Mouse (Mus musculus) midbrain, embryonic 10.5 days (tissue): ENCODE measurements around the gene Top1. TPM values are rescaled to one million over a fixed set of nuclear protein-coding genes. Genes with fewer than 3 reads are reported as not detected.
A peak's percentile ranks its signal among the peaks of the same experiment; 100 is the strongest.
"Not testable (repeated sequence)": the region's sequence is repeated elsewhere in the genome, so short reads cannot be mapped to it uniquely, and the experiment has no call there.

Experiments used
- DNase-seq: peaks from one replicate; pipeline ENCODE4 v3.0.0-alpha.2; 2017; ENCODE audit warnings: low spot score
- H3K27ac ChIP-seq: fragments of 300-500 bp; sonication (generic); replicated peaks from 2 replicates; pipeline ENCODE4 v1.5.1; 2016; ENCODE audit warnings: mild to moderate bottlenecking
- H3K27me3 ChIP-seq: fragments of 300-500 bp; sonication (generic); 2 replicates; pipeline ENCODE4 v1.6.1; 2016; ENCODE audit warnings: low read depth, mild to moderate bottlenecking; ENCODE audit not compliant: poor library complexity, severe bottlenecking
- H3K36me3 ChIP-seq: fragments of 300-500 bp; sonication (generic); 2 replicates; pipeline ENCODE4 v1.6.1; 2016; ENCODE audit warnings: mild to moderate bottlenecking, moderate library complexity
- H3K4me1 ChIP-seq: fragments of 300-500 bp; sonication (generic); 2 replicates; pipeline ENCODE4 v1.6.1; 2016
- H3K4me3 ChIP-seq: fragments of 300-500 bp; sonication (generic); 2 replicates; pipeline ENCODE4 v1.5.1; 2016; ENCODE audit warnings: mild to moderate bottlenecking, moderate library complexity
- H3K9me3 ChIP-seq: fragments of 300-500 bp; sonication (generic); replicated peaks from 2 replicates; pipeline ENCODE4 v1.6.1; 2016; ENCODE audit warnings: mild to moderate bottlenecking
- WGBS: fragments of 180-500 bp; shearing (Covaris S2); methylation state at CpG from one replicate; pipeline ENCODE4 v1.1.7; 2016; 5-methylcytosine and 5-hydroxymethylcytosine counted together
- polyA plus RNA-seq: library from polyadenylated mRNA; unstranded; fragments of >200 nt; fragmentation: Nextera tagmentation; extraction: Ambion mirVana; gene quantifications from 2 replicates; pipeline ENCODE4 v1.2.1, GENCODE M21; 2016

The Top1 gene
- polyA plus RNA-seq, 1 experiment from 2014 or later, result 107 TPM

DNA sequence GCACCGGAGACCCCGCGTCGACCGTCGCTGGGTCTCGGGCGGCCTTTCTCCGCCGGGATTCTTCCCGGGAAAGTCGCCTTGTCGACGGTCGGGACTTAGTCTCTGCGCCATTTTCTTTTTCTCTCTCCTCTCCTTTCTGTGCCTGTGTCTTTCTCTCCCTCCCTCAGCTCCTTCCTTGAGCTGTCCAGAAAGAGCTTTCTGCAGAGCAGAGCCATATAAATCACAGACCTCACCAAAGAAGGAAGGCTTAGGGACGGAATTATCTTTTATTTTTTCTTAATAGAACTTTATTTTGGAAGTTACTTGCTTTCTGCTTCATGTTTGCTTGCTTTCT lies 1.1 kb downstream of the Top1 start:
- H3K4me1 ChIP-seq, result peaks cover 46% of the 10 kb centered on the region
- no peaks in the 10 kb centered on the region for H3K27me3 ChIP-seq
- peaks cover 14% of the 10 kb centered on the region for H3K36me3 ChIP-seq
- H3K9me3 ChIP-seq, result no peaks in the 10 kb centered on the region
- under 1% methylated on average over 17 of the region's 17 CpGs for WGBS
- peak overlapping the region; percentile 98 for H3K4me3 ChIP-seq
- no peak for DNase-seq
- peak overlapping the region; percentile 99 for H3K27ac ChIP-seq

DNA sequence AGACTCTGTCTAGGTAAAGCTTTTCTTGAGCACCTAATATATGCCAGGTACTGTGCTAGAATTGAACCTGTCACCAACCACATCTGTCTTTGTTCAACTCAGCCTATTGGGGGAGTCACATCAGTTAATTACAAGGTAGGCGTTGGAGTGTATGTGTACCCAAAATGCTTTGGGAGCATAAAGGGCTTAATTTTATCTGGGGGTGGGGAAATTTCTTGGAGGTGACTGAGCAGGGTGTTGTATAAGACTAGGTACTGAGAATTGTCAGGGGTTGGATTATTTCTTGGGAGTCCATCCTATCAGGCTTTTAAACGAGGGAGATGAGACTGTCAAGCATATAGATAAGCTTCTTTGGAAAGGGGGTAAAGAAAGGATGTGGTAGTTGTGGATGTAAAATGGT lies 2.4 kb downstream of the Top1 start:
- peaks cover 27% of the 10 kb centered on the region for H3K36me3 ChIP-seq
- peak overlapping the region; percentile 98 for H3K4me3 ChIP-seq
- WGBS, result 58% methylated on average over 2 of the region's 2 CpGs
- no peak for DNase-seq
- H3K27me3 ChIP-seq, result no peaks in the 10 kb centered on the region
- no peaks in the 10 kb centered on the region for H3K9me3 ChIP-seq
- peaks cover 46% of the 10 kb centered on the region for H3K4me1 ChIP-seq
- H3K27ac ChIP-seq, result peak overlapping the region; percentile 99; the same call in 1 of the 2 replicates

DNA sequence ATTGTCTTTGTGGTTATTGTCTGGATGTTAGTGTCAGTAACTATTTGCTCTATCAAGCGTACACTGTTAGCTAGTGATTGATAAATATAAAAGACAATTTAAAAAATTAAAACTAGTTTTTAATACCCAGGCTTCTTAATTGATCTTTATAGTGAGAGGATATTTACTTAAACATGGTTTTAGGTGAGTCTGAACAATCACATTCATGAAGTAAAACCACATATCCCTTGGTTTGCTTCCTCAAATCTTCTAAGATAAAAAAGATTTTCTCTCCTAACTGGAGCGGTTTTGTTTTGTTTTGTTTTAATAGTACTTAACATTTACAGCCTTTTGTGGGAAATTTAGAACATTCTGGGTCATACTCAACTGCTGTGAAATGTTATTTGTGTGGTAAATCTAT lies 3.4 kb downstream of the Top1 start:
- no peaks in the 10 kb centered on the region for H3K9me3 ChIP-seq
- peaks cover 36% of the 10 kb centered on the region for H3K36me3 ChIP-seq
- no peak for DNase-seq
- 94% methylated on average over 2 of the region's 2 CpGs for WGBS
- no peaks in the 10 kb centered on the region for H3K27me3 ChIP-seq
- H3K4me1 ChIP-seq, result peaks cover 46% of the 10 kb centered on the region
- no peak overlapping the region for H3K27ac ChIP-seq
- peak overlapping the region; percentile 98 for H3K4me3 ChIP-seq

DNA sequence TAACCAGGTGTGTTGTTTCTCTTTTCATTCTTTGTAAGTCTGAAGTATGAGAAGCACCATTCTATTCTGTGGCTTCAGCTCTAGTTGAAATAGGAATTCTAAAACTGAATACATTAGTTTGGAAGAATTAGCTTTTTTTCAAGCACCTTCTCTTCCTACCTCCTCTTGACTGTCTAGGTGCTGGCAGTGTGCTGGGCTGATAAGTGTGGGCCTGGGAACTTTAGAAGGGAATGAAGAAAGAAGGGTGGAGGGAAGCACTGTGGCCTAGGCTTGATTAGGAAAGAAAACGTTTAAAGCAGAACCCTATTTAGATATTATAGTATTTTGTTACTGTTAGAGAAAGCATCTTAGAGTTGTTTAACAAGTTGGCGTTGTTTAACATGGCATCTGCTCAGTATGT lies 5.5 kb downstream of the Top1 start:
- peaks cover 40% of the 10 kb centered on the region for H3K4me1 ChIP-seq
- peaks cover 57% of the 10 kb centered on the region for H3K36me3 ChIP-seq
- no peak overlapping the region for H3K4me3 ChIP-seq
- DNase-seq, result no peak
- H3K27ac ChIP-seq, result no peak overlapping the region
- no peaks in the 10 kb centered on the region for H3K27me3 ChIP-seq
- WGBS, result 86% methylated on average over 2 of the region's 2 CpGs
- no peaks in the 10 kb centered on the region for H3K9me3 ChIP-seq

DNA sequence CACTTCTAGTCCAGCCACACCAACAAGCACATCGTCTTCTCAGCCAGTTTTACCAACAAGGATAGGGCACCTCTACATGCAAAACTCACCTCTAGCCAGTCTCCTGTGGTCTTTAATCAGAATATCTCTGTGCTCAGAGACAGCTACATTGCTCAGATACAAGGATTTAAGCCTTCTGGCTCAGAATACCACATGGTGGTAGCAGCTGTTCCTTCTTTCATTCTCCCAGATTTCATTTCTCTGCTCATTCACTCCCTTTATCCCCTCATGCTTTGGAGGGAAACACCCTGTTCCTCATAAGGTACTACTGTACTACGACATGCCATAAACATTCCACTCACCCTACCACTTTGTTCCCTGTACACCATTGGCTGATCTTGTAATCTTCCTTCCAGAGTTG lies 7.5 kb downstream of the Top1 start:
- Histone ChIP-seq H3K27ac (no peak overlapping the region), H3K4me1 (peaks cover 32% of the 10 kb centered on the region), H3K27me3 (no peaks in the 10 kb centered on the region), H3K36me3 (peaks cover 73% of the 10 kb centered on the region), H3K4me3 (no peak overlapping the region), H3K9me3 (no peaks in the 10 kb centered on the region)
- no peak for DNase-seq
- 96% methylated on average over 2 of the region's 2 CpGs for WGBS

DNA sequence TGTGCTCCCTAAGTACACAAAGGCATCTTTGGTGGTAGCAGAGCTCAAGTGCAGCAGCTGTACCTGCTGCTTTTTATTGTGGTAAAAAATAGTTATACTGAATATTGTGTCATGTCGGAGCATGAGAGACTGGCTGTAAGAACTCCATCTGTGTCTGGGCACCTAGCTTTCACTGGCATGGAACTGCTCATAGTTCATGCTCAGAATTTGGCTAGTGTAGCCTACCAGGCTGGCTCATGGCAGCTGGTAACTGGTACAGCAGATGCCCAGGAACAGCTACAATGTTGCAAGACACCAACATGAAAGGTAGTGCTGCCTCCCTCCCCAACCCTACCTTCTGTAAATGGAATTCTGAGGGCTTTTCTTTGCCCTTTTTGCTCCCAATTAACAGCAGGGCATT lies 9.9 kb downstream of the Top1 start:
- Histone ChIP-seq H3K27me3 (no peaks in the 10 kb centered on the region), H3K36me3 (peaks cover 96% of the 10 kb centered on the region), H3K9me3 (no peaks in the 10 kb centered on the region), H3K27ac (no peak overlapping the region), H3K4me1 (peaks cover 8% of the 10 kb centered on the region), H3K4me3 (no peak overlapping the region)
- no peak for DNase-seq
- 95% methylated on average over 1 of the region's 1 CpGs for WGBS

DNA sequence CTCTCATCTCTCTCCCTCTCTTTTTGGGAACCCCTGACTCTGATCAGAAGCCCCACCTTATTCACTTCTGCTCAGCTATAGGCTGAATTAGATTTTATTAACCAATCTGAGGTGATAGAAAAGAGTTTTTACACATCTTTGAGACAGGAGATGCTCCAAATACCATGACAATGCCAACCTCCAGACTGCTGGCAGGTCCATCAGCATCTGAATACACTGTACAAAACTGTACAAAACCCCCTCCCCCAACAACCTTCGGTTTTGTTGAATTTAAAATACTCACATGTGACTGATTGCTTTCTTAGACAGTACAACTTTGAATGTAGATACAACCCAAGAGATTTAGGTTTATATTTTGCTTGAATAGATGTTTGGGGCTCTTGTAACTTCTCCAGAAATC lies 10.5 kb downstream of the Top1 start:
- H3K36me3 ChIP-seq, result peaks cover 97% of the 10 kb centered on the region

DNA sequence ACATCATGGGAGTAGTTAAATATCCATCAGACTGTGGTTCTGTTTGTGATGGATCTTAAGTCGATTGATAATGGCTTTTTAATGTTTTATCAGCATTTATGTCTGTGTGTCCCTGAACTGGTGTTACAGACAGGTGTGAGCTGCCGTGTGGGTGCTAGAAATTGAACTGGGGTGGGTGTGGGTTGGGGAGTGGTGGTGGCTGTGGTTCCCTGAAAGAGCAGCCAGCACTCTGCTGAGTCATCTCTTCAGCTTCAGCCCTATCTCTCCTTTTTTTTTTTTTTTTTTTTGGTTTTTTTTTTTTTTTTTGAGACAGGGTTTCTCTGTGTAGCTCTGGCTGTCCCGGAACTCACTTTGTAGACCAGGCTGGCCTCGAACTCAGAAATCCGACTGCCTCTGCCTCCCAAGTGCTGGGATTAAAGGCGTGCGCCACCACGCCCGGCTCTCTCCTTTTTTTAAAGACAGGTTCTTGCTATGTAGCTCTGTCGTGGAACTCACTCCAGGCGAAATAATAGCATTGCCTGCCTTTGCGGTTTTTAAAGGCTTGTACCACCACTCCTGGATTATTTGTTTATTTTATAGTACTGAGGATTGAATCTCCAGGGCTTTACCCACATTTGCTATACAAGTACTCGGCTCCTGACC lies 12.2 kb downstream of the Top1 start:
- DNase-seq, result no peak
- H3K36me3 ChIP-seq, result peaks cover 97% of the 10 kb centered on the region
- H3K4me1 ChIP-seq, result no peaks in the 10 kb centered on the region
- no peaks in the 10 kb centered on the region for H3K9me3 ChIP-seq
- WGBS, result 96% methylated on average over 12 of the region's 13 CpGs
- no peaks in the 10 kb centered on the region for H3K27me3 ChIP-seq
- no peak overlapping the region for H3K27ac ChIP-seq
- H3K4me3 ChIP-seq, result no peak overlapping the region

More for the DNA sequence above, 10.5 kb downstream of the Top1 start:
- 91% methylated on average over 1 of the region's 1 CpGs for WGBS
- Histone ChIP-seq H3K9me3 (no peaks in the 10 kb centered on the region), H3K4me1 (peaks cover 2% of the 10 kb centered on the region), H3K4me3 (no peak overlapping the region), H3K27ac (no peak overlapping the region), H3K27me3 (no peaks in the 10 kb centered on the region)
- DNase-seq, result no peak

DNA sequence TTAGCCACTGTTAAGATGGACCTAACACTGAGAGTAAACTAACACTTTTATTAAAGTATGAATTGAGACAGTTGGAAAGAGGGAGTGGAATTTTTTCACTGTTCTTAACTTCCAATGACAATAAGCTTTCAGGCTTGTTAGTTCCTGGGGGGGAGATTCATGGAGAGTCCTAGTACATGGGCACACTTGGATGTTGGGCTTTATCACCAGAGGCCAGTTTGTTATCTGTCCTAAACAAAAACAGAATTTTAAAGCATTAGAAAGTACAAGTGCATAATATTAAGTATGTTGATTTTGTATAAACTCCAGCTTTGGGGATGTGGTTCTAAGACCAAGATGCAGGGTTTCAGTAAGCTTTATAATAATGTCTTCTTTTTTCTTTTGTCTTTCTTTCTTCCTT lies 13.1 kb downstream of the Top1 start:
- no peak overlapping the region for H3K27ac ChIP-seq
- no peaks in the 10 kb centered on the region for H3K4me1 ChIP-seq
- H3K27me3 ChIP-seq, result no peaks in the 10 kb centered on the region
- H3K4me3 ChIP-seq, result no peak overlapping the region
- DNase-seq, result no peak
- H3K9me3 ChIP-seq, result no peaks in the 10 kb centered on the region
- peaks cover 96% of the 10 kb centered on the region for H3K36me3 ChIP-seq

DNA sequence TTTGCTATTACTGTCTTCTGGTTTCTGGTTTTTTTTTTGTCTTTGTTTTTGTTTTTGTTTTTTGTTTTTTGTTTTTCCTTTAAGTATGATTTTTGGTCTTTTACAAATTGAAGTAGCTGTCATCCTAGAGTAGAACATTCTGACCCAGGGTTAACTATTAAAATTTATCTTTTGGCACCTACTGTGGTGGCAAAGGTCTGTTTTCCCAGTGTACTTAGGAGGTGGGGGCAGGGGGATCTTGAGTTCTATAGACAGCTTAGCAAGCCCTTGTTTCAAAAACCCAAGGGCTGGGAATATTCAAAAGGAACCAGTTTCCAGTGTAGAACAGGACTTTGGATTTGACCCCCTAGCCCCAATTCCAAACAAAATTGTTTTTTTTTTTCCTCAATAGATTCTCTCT lies 18.7 kb downstream of the Top1 start:
- no peak overlapping the region for H3K27ac ChIP-seq
- H3K36me3 ChIP-seq, result peaks cover 57% of the 10 kb centered on the region
- DNase-seq, result no peak
- no peak overlapping the region for H3K4me3 ChIP-seq
- H3K4me1 ChIP-seq, result no peaks in the 10 kb centered on the region
- H3K27me3 ChIP-seq, result no peaks in the 10 kb centered on the region
- H3K9me3 ChIP-seq, result no peaks in the 10 kb centered on the region

DNA sequence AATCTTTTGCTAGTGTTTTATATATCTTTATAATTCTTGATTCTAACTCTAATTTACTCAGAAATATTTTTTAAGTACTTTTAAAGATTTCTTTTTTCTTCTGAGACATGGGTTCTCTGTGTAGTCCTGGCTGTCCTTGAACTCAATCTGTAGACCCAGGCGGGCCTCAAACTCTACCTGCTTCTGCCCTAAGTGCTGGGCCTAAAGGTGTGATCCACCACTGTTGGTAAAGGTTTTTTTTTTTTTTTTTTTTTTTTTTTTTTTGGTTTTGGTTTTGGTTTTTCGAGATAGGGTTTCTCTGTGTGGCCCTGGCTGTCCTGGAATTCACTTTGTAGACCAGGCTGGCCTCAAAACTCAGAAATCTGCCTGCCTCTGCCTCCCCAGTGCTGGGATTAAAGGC lies 19.3 kb downstream of the Top1 start:
- 96% methylated on average over 2 of the region's 2 CpGs for whole genome bisulfite sequencing
- H3K4me1 ChIP-seq, H3K9me3 ChIP-seq: not testable (repeated sequence)

DNA sequence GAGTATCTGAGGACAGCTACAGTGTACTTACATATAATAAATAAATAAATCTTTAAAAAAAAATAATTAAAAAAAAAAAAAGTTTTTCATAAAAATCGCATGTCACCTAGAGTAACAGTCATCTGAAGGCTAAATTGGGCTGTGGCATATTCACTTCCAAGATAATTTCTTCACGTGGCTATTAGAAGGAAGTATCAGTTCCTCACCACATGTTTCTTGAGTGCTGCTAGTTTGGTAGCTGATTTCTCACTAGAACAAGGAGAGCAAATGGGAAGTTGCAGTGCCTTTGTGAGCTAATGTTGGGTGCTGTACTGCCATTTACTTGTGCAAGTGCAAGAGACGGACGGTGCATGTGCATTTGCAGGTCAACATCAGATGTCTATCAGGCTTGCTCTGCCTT lies 21.6 kb downstream of the Top1 start:
- 91% methylated on average over 4 of the region's 4 CpGs for WGBS
- H3K27ac ChIP-seq, result no peak overlapping the region
- H3K4me3 ChIP-seq, result no peak overlapping the region
- H3K4me1 ChIP-seq, result no peaks in the 10 kb centered on the region
- DNase-seq, result no peak
- no peaks in the 10 kb centered on the region for H3K27me3 ChIP-seq
- no peaks in the 10 kb centered on the region for H3K9me3 ChIP-seq
- peaks cover 60% of the 10 kb centered on the region for H3K36me3 ChIP-seq

More for the DNA sequence above, 19.3 kb downstream of the Top1 start:
- not testable (repeated sequence) for H3K27me3 ChIP-seq, H3K4me3 ChIP-seq, H3K27ac ChIP-seq, DNase-seq
- H3K36me3 ChIP-seq, result peaks cover 57% of the 10 kb centered on the region

DNA sequence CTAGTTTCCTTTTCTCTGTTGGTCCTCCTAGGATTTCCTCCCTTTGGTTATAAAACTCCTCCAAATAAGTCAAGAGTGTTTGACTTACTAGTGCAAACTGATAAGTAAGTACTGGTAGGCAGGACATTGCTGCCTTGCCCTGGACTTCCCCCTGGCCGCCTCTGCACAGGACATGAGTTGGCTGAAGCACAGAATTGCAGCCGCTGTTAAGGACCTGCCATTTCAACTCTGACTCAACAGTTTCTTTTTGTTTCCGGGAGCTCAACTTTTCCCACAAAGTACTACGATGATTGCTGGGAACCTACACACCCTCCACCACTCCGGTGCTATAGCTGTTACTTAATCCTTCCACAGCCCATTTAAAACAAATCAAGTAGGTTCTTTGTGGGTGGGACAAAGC lies 54.6 kb downstream of the Top1 start:
- no peaks in the 10 kb centered on the region for H3K9me3 ChIP-seq
- WGBS, result 83% methylated on average over 5 of the region's 5 CpGs
- H3K27ac ChIP-seq, result no peak overlapping the region
- no peak overlapping the region for H3K4me3 ChIP-seq
- H3K27me3 ChIP-seq, result no peaks in the 10 kb centered on the region
- DNase-seq, result no peak
- H3K36me3 ChIP-seq, result peaks cover 96% of the 10 kb centered on the region
- H3K4me1 ChIP-seq, result no peaks in the 10 kb centered on the region

DNA sequence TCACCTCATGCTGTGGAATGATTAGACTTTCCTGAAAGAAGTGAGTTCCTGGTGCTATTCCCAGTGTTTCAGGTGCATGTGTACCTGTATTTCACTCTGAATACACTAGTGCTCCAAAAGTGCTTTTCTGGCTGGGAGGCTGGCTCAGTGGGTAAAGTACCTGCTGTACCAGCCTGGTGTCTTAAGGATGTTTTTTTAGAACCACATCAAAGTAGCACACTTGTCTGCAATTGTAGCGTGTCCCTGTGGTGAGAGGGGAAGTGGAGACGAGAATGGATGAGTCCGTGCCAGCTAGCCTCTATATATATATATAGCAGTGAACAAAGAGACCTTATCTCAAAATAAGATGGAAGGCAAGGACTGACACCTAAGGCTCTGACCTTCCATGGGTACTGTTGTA lies 55.9 kb downstream of the Top1 start:
- no peaks in the 10 kb centered on the region for H3K4me1 ChIP-seq
- H3K27me3 ChIP-seq, result no peaks in the 10 kb centered on the region
- H3K9me3 ChIP-seq, result no peaks in the 10 kb centered on the region
- no peak for DNase-seq
- WGBS, result 96% methylated on average over 3 of the region's 3 CpGs
- H3K4me3 ChIP-seq, result no peak overlapping the region
- no peak overlapping the region for H3K27ac ChIP-seq
- peaks cover 96% of the 10 kb centered on the region for H3K36me3 ChIP-seq
